Mouse (Mus musculus) hindbrain, embryonic 10.5 days (tissue): ENCODE results near the gene Armc9. TPM values are rescaled to one million over a fixed set of nuclear protein-coding genes. Genes with fewer than 3 reads are reported as not detected.

ENCODE experiments used
- DNase-seq: peaks from one replicate; pipeline ENCODE4 v3.0.0-alpha.2; 2017; ENCODE audit warnings: low spot score
- H3K27ac ChIP-seq: fragments of 300-500 bp; sonication (generic); 2 replicates; pipeline ENCODE4 v1.5.1; 2016; ENCODE audit warnings: mild to moderate bottlenecking, moderate library complexity
- H3K27me3 ChIP-seq: fragments of 300-500 bp; sonication (generic); 2 replicates; pipeline ENCODE4 v1.6.1; 2016; ENCODE audit warnings: mild to moderate bottlenecking; ENCODE audit not compliant: poor library complexity, insufficient read depth, severe bottlenecking
- H3K36me3 ChIP-seq: fragments of 300-500 bp; sonication (generic); 2 replicates; pipeline ENCODE4 v1.6.1; 2016; ENCODE audit warnings: mild to moderate bottlenecking, moderate library complexity
- H3K4me1 ChIP-seq: fragments of 300-500 bp; sonication (generic); replicated peaks from 2 replicates; pipeline ENCODE4 v1.6.1; 2016; ENCODE audit warnings: mild to moderate bottlenecking
- H3K4me3 ChIP-seq: fragments of 300-500 bp; sonication (generic); 2 replicates; pipeline ENCODE4 v1.5.1; 2016; ENCODE audit warnings: mild to moderate bottlenecking, moderate library complexity
- H3K9me3 ChIP-seq: fragments of 300-500 bp; sonication (generic); 2 replicates; pipeline ENCODE4 v1.6.1; 2016; ENCODE audit warnings: mild to moderate bottlenecking, moderate library complexity
- WGBS: fragments of 180-500 bp; shearing (Covaris S2); methylation state at CpG from one replicate; pipeline ENCODE4 v1.1.7; 2016; 5-methylcytosine and 5-hydroxymethylcytosine counted together
- polyA plus RNA-seq: library from polyadenylated mRNA; unstranded; fragments of >200 nt; fragmentation: Nextera tagmentation; extraction: Ambion mirVana; gene quantifications from 2 replicates; pipeline ENCODE4 v1.2.1, GENCODE M21; 2016

The Armc9 gene
- polyA plus RNA-seq, 1 experiment from 2014 or later: 39.3 TPM

DNA sequence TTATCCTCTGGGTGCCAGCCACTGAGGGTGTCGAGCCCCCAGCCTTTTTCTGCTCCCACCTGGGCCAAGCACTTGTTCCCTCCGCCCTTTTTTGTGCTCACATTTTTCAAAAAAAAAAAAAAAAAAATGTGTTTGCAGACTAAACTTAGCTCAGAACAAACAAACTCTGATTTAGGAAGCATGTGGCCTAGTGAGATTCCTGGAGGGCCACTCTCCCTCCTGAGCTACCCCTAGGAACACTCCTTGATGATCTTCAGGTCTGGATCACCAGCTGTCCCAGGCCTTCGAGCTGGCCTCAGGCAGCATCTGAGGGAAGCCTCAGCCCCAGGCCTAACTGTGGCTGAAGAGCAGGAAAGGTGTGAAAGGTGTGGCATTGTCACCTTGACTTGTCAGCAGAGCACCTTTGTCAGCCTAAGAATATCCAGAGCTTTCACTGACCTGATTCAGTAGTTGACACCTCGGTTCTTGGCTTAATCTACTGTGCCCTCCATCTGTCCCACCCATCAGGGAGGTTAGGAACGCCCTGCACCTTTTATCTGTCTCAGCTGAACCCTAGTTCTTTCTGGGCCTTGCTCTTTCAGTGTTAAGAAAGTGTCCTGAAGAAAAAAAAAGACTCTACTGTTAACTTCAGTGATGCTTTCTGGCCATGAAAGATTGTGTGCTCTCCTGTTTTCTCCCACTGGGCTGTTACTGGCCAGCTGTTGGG is 27.6 kb downstream of the Armc9 start:
- no peaks in the 10 kb centered on the region for H3K27me3 ChIP-seq
- H3K4me1 ChIP-seq: no peaks in the 10 kb centered on the region
- 88% methylated on average over 5 of the region's 5 CpGs for WGBS
- H3K36me3 ChIP-seq: peaks cover 39% of the 10 kb centered on the region
- no peak overlapping the region for H3K27ac ChIP-seq
- no peak for DNase-seq
- no peak overlapping the region for H3K4me3 ChIP-seq
- no peaks in the 10 kb centered on the region for H3K9me3 ChIP-seq

DNA sequence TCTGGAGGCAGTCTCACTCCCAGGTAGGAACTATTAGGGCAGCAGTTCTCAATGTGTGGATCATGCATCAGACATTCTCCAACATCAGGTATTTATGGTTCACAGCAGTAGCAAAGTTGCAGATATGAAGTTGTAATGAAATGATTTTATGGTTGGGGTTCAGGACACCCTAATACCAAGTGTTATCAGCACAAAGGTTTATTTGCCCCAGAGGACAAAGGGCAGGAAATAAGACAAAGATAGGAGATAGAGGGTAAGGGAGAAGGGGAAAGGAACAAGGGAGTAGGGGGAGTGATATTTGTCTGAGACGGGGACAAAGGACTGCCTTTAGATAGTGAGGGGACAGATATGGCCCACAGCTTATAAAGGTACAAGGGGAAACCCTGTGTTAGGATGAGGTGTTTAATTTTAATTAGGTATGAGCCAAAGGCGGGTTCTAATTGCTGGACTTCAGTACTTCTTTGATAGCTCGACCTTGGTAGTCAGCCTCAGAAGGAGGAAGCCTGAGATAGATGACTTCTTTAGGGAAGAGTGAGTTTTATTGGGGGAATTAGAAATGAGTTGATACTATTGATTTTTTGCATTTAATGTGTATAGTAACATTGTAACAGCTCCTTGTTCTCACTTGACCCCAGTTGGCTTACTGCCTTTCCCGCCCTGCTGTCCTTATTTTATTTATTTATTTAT is 29.1 kb downstream of the Armc9 start:
- peaks cover 24% of the 10 kb centered on the region for H3K36me3 ChIP-seq
- H3K27me3 ChIP-seq: no peaks in the 10 kb centered on the region
- WGBS: 90% methylated on average over 4 of the region's 4 CpGs
- no peaks in the 10 kb centered on the region for H3K9me3 ChIP-seq
- H3K4me1 ChIP-seq: no peaks in the 10 kb centered on the region
- no peak for DNase-seq
- no peak overlapping the region for H3K4me3 ChIP-seq
- no peak overlapping the region for H3K27ac ChIP-seq

DNA sequence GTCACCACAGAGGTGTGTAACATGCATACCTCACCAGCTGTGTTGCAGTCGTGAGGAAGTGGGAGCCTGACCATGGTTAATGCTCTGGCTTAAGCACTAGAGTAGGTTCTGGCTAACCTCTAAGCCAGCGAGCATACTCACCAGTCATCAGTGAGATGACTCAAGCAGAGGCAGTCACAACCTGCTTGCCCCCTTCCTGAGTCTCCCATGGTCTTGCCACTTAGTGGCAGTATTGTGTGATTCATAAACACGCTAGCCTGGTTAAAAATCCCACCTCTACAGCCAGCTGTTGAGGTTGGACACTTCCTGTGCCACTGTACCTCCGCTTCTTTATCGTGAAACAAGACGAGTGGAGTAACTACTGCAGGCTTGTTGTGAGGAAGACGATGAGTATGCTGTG is 32.2 kb downstream of the Armc9 start:
- no peak for DNase-seq
- Histone ChIP-seq H3K27me3 (no peaks in the 10 kb centered on the region), H3K4me3 (no peak overlapping the region), H3K36me3 (peaks cover 41% of the 10 kb centered on the region), H3K9me3 (no peaks in the 10 kb centered on the region), H3K27ac (no peak overlapping the region), H3K4me1 (no peaks in the 10 kb centered on the region)
- WGBS: 88% methylated on average over 7 of the region's 7 CpGs

DNA sequence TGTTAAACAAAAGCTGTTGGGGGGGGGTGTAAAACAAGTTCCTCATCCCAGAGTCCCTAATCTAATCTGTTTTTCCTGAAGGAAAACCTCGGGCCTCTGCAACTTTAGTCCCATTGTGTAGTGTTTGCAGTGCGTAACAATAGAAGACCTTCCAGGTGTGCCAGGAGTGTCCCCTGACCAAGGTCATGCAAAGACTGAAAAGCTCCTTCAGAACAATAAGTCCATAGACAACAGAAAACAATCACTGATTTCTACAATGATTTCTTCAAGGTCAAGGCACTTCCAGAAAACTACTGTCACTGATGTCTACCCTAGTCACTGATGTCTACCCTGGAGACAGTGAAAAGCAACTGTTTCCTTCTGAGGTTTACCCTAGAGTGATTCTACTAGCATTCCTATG is 33.3 kb downstream of the Armc9 start:
- 79% methylated on average over 2 of the region's 2 CpGs for WGBS
- no peak for DNase-seq
- Histone ChIP-seq H3K27ac (no peak overlapping the region), H3K27me3 (no peaks in the 10 kb centered on the region), H3K9me3 (no peaks in the 10 kb centered on the region), H3K4me1 (no peaks in the 10 kb centered on the region), H3K36me3 (peaks cover 47% of the 10 kb centered on the region), H3K4me3 (no peak overlapping the region)

DNA sequence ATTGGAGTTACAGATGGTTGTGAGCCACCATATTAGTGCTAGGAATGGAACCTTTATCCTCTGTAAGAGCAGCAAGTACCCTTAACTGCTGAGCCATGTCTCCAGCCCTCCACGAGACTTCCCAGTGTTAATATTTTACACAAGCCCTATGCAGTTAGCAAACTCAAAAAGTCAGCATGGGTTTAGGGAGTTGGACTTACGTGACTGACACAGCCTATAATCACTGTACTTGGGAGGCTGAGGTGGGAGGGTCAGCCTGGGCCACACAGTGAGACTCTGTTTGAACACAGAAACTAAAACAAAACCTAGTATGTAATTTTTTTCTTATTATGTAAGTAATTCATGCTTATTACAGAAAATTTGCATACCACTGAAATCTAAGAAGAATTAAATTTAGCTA is 33.7 kb downstream of the Armc9 start:
- no peaks in the 10 kb centered on the region for H3K4me1 ChIP-seq
- no peak overlapping the region for H3K27ac ChIP-seq
- no peaks in the 10 kb centered on the region for H3K27me3 ChIP-seq
- WGBS: 89% methylated on average over 2 of the region's 2 CpGs
- no peaks in the 10 kb centered on the region for H3K9me3 ChIP-seq
- peaks cover 45% of the 10 kb centered on the region for H3K36me3 ChIP-seq
- no peak overlapping the region for H3K4me3 ChIP-seq
- no peak for DNase-seq

DNA sequence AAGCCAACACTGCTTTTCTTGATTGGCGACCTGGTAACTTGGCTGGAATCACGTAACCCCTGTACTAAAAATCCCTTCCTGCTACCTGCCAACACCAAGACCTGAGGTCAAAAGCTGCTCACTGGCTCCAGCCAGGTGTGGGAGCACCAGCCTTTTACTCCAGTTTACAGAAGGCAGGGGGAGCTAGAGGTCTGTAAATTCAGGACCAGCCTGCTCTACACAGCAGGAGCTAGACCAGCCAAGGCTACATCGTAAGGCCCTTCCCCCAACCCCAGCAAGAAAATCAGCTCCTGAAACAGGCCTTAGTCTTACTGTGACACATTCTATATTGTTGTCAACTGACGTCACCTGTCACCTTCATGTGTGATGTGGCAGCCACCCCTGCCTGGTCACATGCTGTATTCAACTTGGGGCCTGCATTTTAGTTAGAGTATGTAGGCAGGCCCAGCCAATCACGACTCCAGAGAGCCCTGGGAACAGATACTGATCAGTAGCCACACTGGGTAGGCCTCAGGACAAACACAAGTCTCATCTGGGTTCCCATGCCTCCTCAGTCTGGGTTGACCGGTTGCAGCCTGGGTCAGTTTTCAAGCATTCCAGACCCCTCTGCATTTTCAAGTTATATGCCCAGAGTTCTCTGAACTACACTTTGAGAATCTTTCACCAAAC is 34.6 kb downstream of the Armc9 start:
- peaks cover 51% of the 10 kb centered on the region for H3K36me3 ChIP-seq
- H3K27ac ChIP-seq: no peak overlapping the region
- H3K4me1 ChIP-seq: no peaks in the 10 kb centered on the region
- H3K9me3 ChIP-seq: no peaks in the 10 kb centered on the region
- DNase-seq: no peak
- no peaks in the 10 kb centered on the region for H3K27me3 ChIP-seq
- H3K4me3 ChIP-seq: no peak overlapping the region
- 79% methylated on average over 6 of the region's 6 CpGs for WGBS

DNA sequence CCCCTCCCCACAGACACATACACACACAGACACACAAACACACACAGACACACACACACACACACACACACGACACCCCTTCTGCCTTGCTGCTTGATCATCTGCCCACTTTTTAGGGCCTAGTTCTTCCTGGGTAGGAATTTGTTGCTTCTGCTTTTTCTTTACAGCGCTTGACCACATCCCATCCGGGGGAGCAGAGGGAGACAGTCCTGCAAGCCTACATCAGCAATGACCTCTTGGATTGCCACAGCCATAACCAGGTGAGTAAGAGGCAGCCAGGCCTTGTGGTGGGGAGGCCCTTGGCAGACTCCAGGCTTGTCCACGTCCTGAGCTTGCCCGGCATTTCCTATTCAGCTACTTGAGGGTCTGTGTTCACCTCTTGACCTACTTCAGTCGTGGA is 36.3 kb downstream of the Armc9 start:
- Histone ChIP-seq H3K4me1 (no peaks in the 10 kb centered on the region), H3K27me3 (no peaks in the 10 kb centered on the region), H3K27ac (no peak overlapping the region), H3K9me3 (no peaks in the 10 kb centered on the region), H3K36me3 (peaks cover 65% of the 10 kb centered on the region), H3K4me3 (no peak overlapping the region)
- no peak for DNase-seq
- 86% methylated on average over 6 of the region's 6 CpGs for WGBS

DNA sequence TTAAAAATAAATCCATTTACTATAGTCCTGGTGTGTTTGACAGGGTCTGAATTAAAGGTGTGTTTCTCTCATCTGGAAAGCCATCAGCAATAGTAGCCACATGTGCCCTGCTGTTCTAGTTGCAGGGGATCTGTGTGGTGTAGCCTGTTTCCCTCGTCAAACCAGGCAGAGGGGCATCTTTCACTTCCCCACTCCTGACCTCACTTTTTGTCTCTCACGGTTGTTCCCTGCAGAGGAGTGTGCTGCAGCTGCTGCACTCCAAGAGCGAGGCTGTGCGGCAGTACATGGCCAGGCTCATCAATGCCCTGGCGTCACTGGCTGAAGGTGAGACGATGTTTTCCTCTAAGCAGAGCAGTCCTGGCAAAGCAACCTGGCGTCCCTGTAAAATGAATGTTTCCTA is 39.5 kb downstream of the Armc9 start:
- Histone ChIP-seq H3K27me3 (peaks cover 4% of the 10 kb centered on the region; the same call in 1 of the 2 replicates), H3K27ac (no peak overlapping the region), H3K4me3 (no peak overlapping the region), H3K36me3 (peaks cover 85% of the 10 kb centered on the region), H3K4me1 (peaks cover 19% of the 10 kb centered on the region), H3K9me3 (no peaks in the 10 kb centered on the region)
- DNase-seq: no peak
- WGBS: 83% methylated on average over 7 of the region's 7 CpGs

DNA sequence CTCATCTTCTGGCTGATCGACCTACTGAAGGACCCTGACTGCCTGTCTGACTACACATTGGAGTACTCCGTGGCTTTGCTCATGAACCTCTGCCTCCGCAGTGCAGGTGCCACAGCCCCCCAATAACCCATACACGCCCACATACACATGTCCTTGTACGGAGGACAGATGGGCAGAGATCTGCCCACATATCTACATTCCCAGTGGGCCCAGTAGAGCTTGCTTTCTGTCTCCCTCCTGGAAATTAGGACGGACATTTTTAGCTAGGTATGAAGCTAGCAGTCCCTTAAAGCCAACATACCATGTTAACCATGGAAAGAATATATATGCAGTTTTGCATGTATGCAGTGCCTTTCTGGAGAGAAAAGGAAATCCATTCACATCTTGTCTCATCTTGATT is 43.7 kb downstream of the Armc9 start:
- Histone ChIP-seq H3K27ac (no peak overlapping the region), H3K36me3 (peaks cover 91% of the 10 kb centered on the region), H3K4me3 (no peak overlapping the region), H3K9me3 (no peaks in the 10 kb centered on the region), H3K4me1 (peaks cover 20% of the 10 kb centered on the region), H3K27me3 (peaks cover 4% of the 10 kb centered on the region; the same call in 1 of the 2 replicates)
- DNase-seq: no peak
- WGBS: 69% methylated on average over 6 of the region's 6 CpGs

DNA sequence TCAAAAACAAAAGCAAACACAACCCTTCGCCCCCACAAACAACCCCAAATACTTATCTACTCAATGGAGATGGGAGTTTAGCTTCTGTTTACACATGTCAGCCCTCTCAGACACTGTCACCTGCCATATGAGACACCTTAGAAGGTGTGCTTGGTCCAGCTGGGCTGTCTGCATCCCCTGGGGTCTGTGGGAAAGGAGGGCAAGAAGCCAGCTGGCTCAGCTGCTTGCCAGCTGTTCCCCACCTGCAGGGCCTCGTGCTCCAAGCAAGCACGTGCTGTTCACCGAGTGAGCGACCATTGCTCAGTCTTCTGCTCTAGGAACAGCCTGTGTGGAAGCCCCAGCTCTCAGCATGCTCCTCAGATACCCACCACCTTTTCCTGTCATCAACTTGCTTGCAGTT is 44.4 kb downstream of the Armc9 start:
- DNase-seq: no peak
- H3K9me3 ChIP-seq: no peaks in the 10 kb centered on the region
- H3K27ac ChIP-seq: no peak overlapping the region
- H3K4me3 ChIP-seq: no peak overlapping the region
- peaks cover 4% of the 10 kb centered on the region; the same call in 1 of the 2 replicates for H3K27me3 ChIP-seq
- peaks cover 20% of the 10 kb centered on the region for H3K4me1 ChIP-seq
- 81% methylated on average over 5 of the region's 5 CpGs for WGBS
- H3K36me3 ChIP-seq: peaks cover 94% of the 10 kb centered on the region

DNA sequence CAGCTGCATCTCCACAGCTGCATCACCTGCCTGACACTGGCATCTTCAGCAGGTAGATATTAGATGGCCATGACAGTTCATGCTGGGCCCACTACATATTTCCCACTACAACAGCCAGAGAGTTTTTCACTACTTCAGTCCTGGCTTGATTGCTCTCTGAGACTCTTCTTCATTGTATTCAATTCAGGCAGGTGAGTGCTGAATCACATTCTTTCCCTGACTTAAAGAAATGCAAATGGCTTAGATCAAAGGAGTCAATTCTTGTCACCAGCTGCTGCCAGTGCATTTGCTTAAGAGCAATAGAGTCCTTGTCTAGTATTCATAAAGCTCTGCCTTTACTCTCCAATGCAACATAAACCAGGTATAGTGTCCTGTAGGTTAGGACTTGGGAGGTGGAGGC is 46.7 kb downstream of the Armc9 start:
- H3K9me3 ChIP-seq: no peaks in the 10 kb centered on the region
- H3K36me3 ChIP-seq: peaks cover 94% of the 10 kb centered on the region
- no peak for DNase-seq
- H3K27me3 ChIP-seq: peaks cover 4% of the 10 kb centered on the region; the same call in 1 of the 2 replicates
- no peak overlapping the region for H3K27ac ChIP-seq
- no peak overlapping the region for H3K4me3 ChIP-seq
- peaks cover 20% of the 10 kb centered on the region for H3K4me1 ChIP-seq

DNA sequence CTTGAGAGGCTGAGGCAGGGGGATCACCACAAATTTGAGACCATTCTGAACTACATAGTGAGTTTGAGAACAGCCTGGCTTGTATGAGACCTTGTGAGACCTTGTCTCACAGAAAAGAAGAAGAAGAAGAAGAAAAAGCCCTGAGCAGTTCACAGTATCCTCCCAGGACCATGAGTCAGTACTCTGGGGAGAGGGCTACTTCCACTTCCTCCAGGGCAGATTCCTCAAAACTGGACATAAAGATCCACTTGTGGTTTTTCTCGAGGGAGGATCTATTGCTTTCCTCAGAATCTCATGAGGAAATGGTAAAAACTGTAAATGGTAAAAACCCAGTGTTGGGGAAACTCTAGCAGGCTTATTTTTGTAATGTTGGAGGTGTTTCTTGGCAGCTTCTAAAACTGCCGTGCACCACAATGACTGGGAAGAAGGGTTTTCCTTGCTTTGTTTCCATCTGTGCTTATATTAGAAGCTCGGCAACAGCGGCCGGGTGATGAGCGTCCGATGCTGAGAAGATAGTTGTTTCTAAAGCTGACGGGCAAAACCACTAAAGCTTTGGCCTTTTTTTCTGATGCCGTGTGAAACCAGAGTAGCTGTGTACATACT is 48.1 kb downstream of the Armc9 start:
- WGBS: 90% methylated on average over 9 of the region's 9 CpGs
- no peak for DNase-seq
- Histone ChIP-seq H3K9me3 (no peaks in the 10 kb centered on the region), H3K36me3 (peaks cover 94% of the 10 kb centered on the region), H3K27me3 (no peaks in the 10 kb centered on the region), H3K27ac (no peak overlapping the region), H3K4me1 (peaks cover 14% of the 10 kb centered on the region), H3K4me3 (no peak overlapping the region)

DNA sequence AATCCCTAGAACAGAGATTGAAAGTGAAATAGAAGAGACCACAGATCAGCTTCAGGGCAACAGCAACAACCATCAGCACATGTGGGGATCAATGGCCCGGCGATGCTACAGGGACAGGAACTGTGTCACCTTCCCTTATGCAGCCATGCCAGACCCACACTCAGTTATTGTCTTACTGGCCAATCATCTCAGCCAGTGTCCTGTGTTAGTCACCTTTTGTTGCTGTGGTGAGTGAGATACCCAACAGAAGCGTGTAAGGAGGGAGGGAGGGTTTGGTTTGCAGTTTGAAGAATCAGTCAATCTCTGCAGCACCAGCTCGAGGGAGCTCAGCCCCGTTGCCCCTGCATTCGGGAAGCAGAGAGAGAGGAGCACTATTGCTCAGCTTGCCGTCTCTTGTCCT is 56.1 kb downstream of the Armc9 start:
- no peaks in the 10 kb centered on the region for H3K9me3 ChIP-seq
- 91% methylated on average over 7 of the region's 7 CpGs for WGBS
- no peak overlapping the region for H3K4me3 ChIP-seq
- H3K4me1 ChIP-seq: no peaks in the 10 kb centered on the region
- H3K27ac ChIP-seq: no peak overlapping the region
- peaks cover 77% of the 10 kb centered on the region for H3K36me3 ChIP-seq
- no peaks in the 10 kb centered on the region for H3K27me3 ChIP-seq
- no peak for DNase-seq
